In the genomic region with DNA sequence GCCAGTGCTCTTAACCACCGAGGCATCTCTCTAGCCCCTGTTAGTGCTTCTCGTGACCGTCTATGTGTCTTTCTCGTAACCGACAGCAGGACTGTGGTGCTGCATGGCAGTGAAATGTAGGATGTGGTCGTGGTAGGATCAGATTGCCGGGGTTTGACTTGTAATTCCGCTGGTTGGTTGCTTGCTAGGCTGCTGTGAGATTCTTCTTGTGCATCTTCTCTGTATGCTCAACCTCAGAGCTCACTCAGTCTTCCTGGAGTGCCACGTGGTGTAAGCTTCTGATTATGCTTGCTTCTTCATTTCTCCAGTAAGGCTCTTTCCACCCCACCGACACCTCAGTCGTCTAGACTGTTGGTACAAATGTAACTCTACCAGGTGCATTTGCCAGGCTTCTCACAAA, we compare ENCODE assay signal across 17 mouse cellular contexts. TPM values are rescaled to one million over a fixed set of nuclear protein-coding genes. Genes with fewer than 3 reads are reported as not detected.
A peak's percentile ranks its signal among the peaks of the same experiment; 100 is the strongest.
DNase-seq lines count a peak whose midpoint lies in the region; ATAC-seq lines count a peak whose summit lies in the region.
"Had no signal": no experiment of that assay in that cellular context is flagged by ENCODE, and none has a peak within 500 bp of the region (broad histone marks: within the 10 kb centered on the region; RNA-seq: fewer than 3 reads in every experiment).

No protein-coding gene starts in this region.

- intact Hi-C loops in left cerebral cortex, postnatal 36 days (cut with DNase I): no loop called here

- DNase-seq in frontal cortex, postnatal 10 days (ENCODE audit: low spot score in 2 of 2): no peak
- DNase-seq in 416B (ENCODE audit: low read depth): peak; percentile 66
- DNase-seq in natural killer cell, adult 2 months (ENCODE audit: low spot score in 2 of 2): peak; percentile 58 to 68
- DNase-seq in left cerebral cortex, postnatal 36 days (ENCODE audit: low spot score in 2 of 2): no peak
- DNase-seq in embryo, embryonic 10.5 days (ENCODE audit: low spot score): no peak
- no peak for DNase-seq in lung, postnatal 25 days (ENCODE audit: low spot score)
- DNase-seq: adrenal gland, postnatal 10 days; cerebellum, adult 8-10 months; gastrocnemius, postnatal 14 days; kidney, postnatal 14 days; right cerebral cortex, postnatal 25 days had no signal

- ATAC-seq in frontal cortex, adult (ENCODE audit: low TSS enrichment): peak; percentile 71
- peak; percentile 79 for ATAC-seq in common myeloid progenitor, adult 5-6 weeks (replicated peaks; ENCODE audit: low read depth, poor library complexity, severe bottlenecking)
- ATAC-seq: forebrain, embryonic 15.5 days; liver, embryonic 12.5 days had no signal

RNA-seq across cellular contexts. Expression of gene Gpr18, which starts 17.1 kb away (rescaled TPM):
- total RNA-seq in common myeloid progenitor, adult 5-6 weeks (2017): 1.7 and 3.7 TPM in 2 replicates
- not detected for total RNA-seq in left cerebral cortex, postnatal 36 days (2021)
- total RNA-seq: gastrocnemius, postnatal 14 days; layer of hippocampus, postnatal 10 days; left cerebral cortex, postnatal 25 days had no signal

RNA-seq across cellular contexts. Expression of gene Ubac2, which starts 20.1 kb away (rescaled TPM):
- 19.1 and 33.3 TPM in 2 replicates for total RNA-seq in common myeloid progenitor, adult 5-6 weeks (2017)
- 10 to 100 TPM; 34.1 to 34.7 TPM for total RNA-seq in left cerebral cortex, postnatal 36 days (2021)

Comparison
In these comparisons a context has a peak if more than half of its experiments do, and no peak if none do; other contexts are left out.
1. DNase-seq: peak in 416B (single experiment) and natural killer cell, adult 2 months (2 of 2); none in frontal cortex, postnatal 10 days (0 of 2), left cerebral cortex, postnatal 36 days (0 of 2), embryo, embryonic 10.5 days (single experiment) and lung, postnatal 25 days (single experiment).